Mouse (Mus musculus) stomach, embryonic 14.5 days (tissue): Measurements from ENCODE around the gene Rcc2. TPM values are rescaled to one million over a fixed set of nuclear protein-coding genes. Genes with fewer than 3 reads are reported as not detected.
A peak's percentile ranks its signal among the peaks of the same experiment; 100 is the strongest.

ENCODE experiments used
- ATAC-seq: fragments of 200-750 bp; cut with Nextera tagmentation; 2 replicates; pipeline ENCODE4 v1.8.0; 2017; ENCODE audit warnings: low read depth, moderate TSS enrichment; ENCODE audit not compliant: insufficient number of reproducible peaks, insufficient read depth, low FRiP score
- H3K27ac ChIP-seq: fragments of 300-500 bp; sonication (generic); 2 replicates; pipeline ENCODE4 v1.5.1; 2014; ENCODE audit warnings: mild to moderate bottlenecking, low read length, moderate library complexity, mixed read lengths
- H3K27me3 ChIP-seq: fragments of 300-500 bp; sonication (generic); 2 replicates; pipeline ENCODE4 v1.6.1; 2014; ENCODE audit warnings: low read length, control low read depth, mixed read lengths; ENCODE audit not compliant: control insufficient read depth, insufficient read depth
- H3K36me3 ChIP-seq: fragments of 300-500 bp; sonication (generic); 2 replicates; pipeline ENCODE4 v1.6.1; 2014; ENCODE audit warnings: mild to moderate bottlenecking, control low read depth, low read length, moderate library complexity, mixed read lengths; ENCODE audit not compliant: control insufficient read depth, insufficient read depth
- H3K4me1 ChIP-seq: fragments of 300-500 bp; sonication (generic); 2 replicates; pipeline ENCODE4 v1.6.1; 2014; ENCODE audit warnings: low read length, control low read depth, mixed read lengths; ENCODE audit not compliant: control insufficient read depth, insufficient read depth
- H3K4me2 ChIP-seq: fragments of 300-500 bp; sonication (generic); replicated peaks from 2 replicates; pipeline ENCODE4 v1.6.1; 2014; ENCODE audit warnings: low read depth, low read length, control low read depth
- H3K4me3 ChIP-seq: fragments of 300-500 bp; sonication (generic); 2 replicates; pipeline ENCODE4 v1.5.1; 2014; ENCODE audit warnings: low read depth, low read length, control low read depth
- H3K9ac ChIP-seq: fragments of 300-500 bp; sonication (generic); replicated peaks from 2 replicates; pipeline ENCODE4 v1.6.1; 2014; ENCODE audit warnings: low read depth, mild to moderate bottlenecking, control low read depth, low read length, moderate library complexity, mixed read lengths
- H3K9me3 ChIP-seq: fragments of 300-500 bp; sonication (generic); 2 replicates; pipeline ENCODE4 v1.6.1; 2016; ENCODE audit warnings: low read depth, low read length, control low read depth; ENCODE audit not compliant: control insufficient read depth
- WGBS: fragments of 180-500 bp; shearing (Covaris S2); extraction: QIAGEN DNeasy Blood & Tissue Kit; methylation state at CpG from one replicate; pipeline ENCODE4 v1.1.7; 2014; 5-methylcytosine and 5-hydroxymethylcytosine counted together
- polyA plus RNA-seq: library from polyadenylated mRNA; unstranded; fragments of >200 nt; fragmentation: Nextera tagmentation; extraction: Ambion mirVana; gene quantifications from 2 replicates; pipeline ENCODE4 v1.2.1, GENCODE M21; 2014

Gene Rcc2
- polyA plus RNA-seq, 1 experiment from 2014 or later: 26.6 TPM

- no peak overlapping the region for H3K27ac ChIP-seq
- H3K9me3 ChIP-seq: no peaks in the 10 kb centered on the region
- no peak overlapping the region for H3K4me2 ChIP-seq
- H3K27me3 ChIP-seq: no peaks in the 10 kb centered on the region
- no peak overlapping the region for H3K9ac ChIP-seq
- no peak overlapping the region for H3K4me3 ChIP-seq
- peaks cover 78% of the 10 kb centered on the region for H3K36me3 ChIP-seq
- 84% methylated on average over 10 of the region's 10 CpGs for WGBS
- H3K4me1 ChIP-seq: peaks cover 16% of the 10 kb centered on the region
- ATAC-seq: no peak
Observed at GRCm38 (mm10) chr4:140710781-140711180, 10.4 kb downstream of the Rcc2 start.

- Histone ChIP-seq H3K4me3 (no peak overlapping the region), H3K36me3 (peaks cover 79% of the 10 kb centered on the region), H3K4me2 (no peak overlapping the region), H3K27ac (no peak overlapping the region), H3K4me1 (peaks cover 16% of the 10 kb centered on the region), H3K27me3 (no peaks in the 10 kb centered on the region), H3K9me3 (no peaks in the 10 kb centered on the region), H3K9ac (no peak overlapping the region)
- 80% methylated on average over 5 of the region's 5 CpGs for WGBS
- no peak for ATAC-seq
Observed at GRCm38 (mm10) chr4:140711360-140711759, 11.0 kb downstream of the Rcc2 start.

- Histone ChIP-seq H3K27ac (no peak overlapping the region), H3K36me3 (peaks cover 94% of the 10 kb centered on the region), H3K4me1 (peaks cover 5% of the 10 kb centered on the region; the same call in 1 of the 2 replicates), H3K27me3 (no peaks in the 10 kb centered on the region), H3K4me2 (no peak overlapping the region), H3K9ac (no peak overlapping the region), H3K4me3 (no peak overlapping the region), H3K9me3 (no peaks in the 10 kb centered on the region)
- 46% methylated on average over 29 of the region's 29 CpGs for WGBS
- ATAC-seq: peak; percentile 71
Observed at GRCm38 (mm10) chr4:140713480-140714365, 13.4 kb downstream of the Rcc2 start.

- no peak overlapping the region for H3K27ac ChIP-seq
- peaks cover 5% of the 10 kb centered on the region; the same call in 1 of the 2 replicates for H3K4me1 ChIP-seq
- H3K4me3 ChIP-seq: no peak overlapping the region
- H3K9ac ChIP-seq: no peak overlapping the region
- H3K4me2 ChIP-seq: no peak overlapping the region
- H3K27me3 ChIP-seq: no peaks in the 10 kb centered on the region
- WGBS: 75% methylated on average over 5 of the region's 5 CpGs
- ATAC-seq: no peak
- H3K36me3 ChIP-seq: peaks cover 94% of the 10 kb centered on the region
- no peaks in the 10 kb centered on the region for H3K9me3 ChIP-seq
Observed at GRCm38 (mm10) chr4:140714586-140714985, 14.2 kb downstream of the Rcc2 start.

GRCm38 (mm10) chr4:140716994-140717393 lies 16.7 kb downstream of the Rcc2 start:
- 95% methylated on average over 11 of the region's 11 CpGs for WGBS
- H3K36me3 ChIP-seq: peaks cover 95% of the 10 kb centered on the region

DNA sequence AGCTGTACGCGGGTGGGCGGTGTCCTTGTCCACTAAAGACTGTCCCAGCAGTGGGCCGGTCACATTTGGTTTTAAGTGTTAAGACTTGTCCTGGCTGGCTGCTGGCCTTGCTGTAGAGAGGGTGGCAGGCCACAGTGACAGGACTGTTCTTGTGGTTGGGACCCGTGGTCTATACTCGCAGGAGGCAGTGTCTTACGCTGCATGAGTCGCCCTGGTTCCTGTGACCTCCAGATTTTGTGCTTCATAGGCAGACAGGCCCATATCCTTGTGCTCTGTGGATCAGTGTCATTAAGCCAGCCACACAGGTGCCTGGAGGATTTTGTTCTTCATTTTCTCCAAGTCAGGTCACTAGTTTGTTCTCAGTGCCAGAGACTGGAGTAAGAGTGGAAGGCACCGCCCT lies 18.1 kb downstream of the Rcc2 start:
- Histone ChIP-seq H3K4me3 (no peak overlapping the region), H3K4me1 (peaks cover 5% of the 10 kb centered on the region; the same call in 1 of the 2 replicates)
- WGBS: 95% methylated on average over 9 of the region's 9 CpGs

More at GRCm38 (mm10) chr4:140716994-140717393, 16.7 kb downstream of the Rcc2 start:
- H3K27ac ChIP-seq: no peak overlapping the region
- no peaks in the 10 kb centered on the region for H3K27me3 ChIP-seq
- H3K4me2 ChIP-seq: no peak overlapping the region
- H3K4me3 ChIP-seq: no peak overlapping the region
- no peak overlapping the region for H3K9ac ChIP-seq
- H3K9me3 ChIP-seq: no peaks in the 10 kb centered on the region
- peaks cover 5% of the 10 kb centered on the region; the same call in 1 of the 2 replicates for H3K4me1 ChIP-seq
- no peak for ATAC-seq

DNA sequence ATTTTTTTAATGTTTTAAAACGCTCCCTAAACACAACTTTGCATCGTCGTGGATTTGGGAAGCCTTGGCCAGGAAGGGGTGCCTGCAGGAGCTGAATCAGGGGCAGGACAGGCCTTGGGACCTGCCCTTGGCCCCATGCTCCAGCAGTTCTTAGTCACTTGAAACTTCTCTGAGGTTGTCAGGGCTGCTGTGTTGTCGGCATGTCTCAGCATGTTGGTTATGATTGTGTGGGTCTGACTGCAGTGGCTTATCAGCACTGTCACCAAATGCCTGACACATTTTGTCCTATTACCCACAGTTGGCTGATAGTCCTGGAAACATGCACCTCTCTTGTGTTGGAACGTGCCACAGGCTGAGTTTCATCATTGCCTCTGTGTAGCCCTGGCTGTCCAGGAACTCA lies 19.8 kb downstream of the Rcc2 start:
- Histone ChIP-seq H3K36me3 (peaks cover 66% of the 10 kb centered on the region), H3K9ac (no peak overlapping the region), H3K4me2 (no peak overlapping the region), H3K4me1 (no peaks in the 10 kb centered on the region), H3K27ac (no peak overlapping the region), H3K4me3 (no peak overlapping the region), H3K9me3 (no peaks in the 10 kb centered on the region), H3K27me3 (no peaks in the 10 kb centered on the region)
- WGBS: 78% methylated on average over 5 of the region's 5 CpGs
- no peak for ATAC-seq

More for the DNA sequence above, 18.1 kb downstream of the Rcc2 start:
- Histone ChIP-seq H3K27me3 (no peaks in the 10 kb centered on the region), H3K36me3 (peaks cover 81% of the 10 kb centered on the region), H3K4me2 (no peak overlapping the region), H3K9ac (no peak overlapping the region), H3K27ac (no peak overlapping the region), H3K9me3 (no peaks in the 10 kb centered on the region)
- ATAC-seq: no peak

DNA sequence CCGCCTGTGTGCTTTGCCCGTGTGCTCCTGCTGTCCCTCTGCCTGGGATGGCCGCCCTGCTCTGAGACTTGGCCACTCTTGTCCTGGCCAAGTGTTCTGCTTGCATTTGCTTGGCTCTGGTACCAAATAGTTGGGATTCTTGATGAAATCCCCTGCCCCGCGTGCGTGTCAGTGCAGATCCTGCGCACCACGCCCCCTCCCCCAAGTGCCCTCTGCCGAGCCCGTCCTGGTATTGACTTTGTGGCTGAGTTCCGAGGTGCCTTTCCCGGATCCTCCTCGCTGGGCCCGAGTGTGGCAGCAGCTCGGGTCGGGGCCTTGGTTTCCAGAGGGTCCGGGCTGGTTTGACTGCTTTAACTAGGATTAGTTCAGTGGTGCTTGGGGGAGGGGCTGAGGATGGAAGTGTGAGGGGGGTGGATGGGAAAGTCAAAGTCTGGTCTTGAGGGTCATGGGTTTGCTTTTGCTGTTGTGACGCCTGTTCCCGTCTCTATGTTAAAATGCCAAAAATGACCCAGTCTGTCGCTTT lies 21.7 kb downstream of the Rcc2 start:
- Histone ChIP-seq H3K4me3 (no peak overlapping the region), H3K9me3 (no peaks in the 10 kb centered on the region), H3K9ac (no peak overlapping the region), H3K36me3 (peaks cover 47% of the 10 kb centered on the region), H3K4me1 (no peaks in the 10 kb centered on the region), H3K27ac (no peak overlapping the region), H3K27me3 (no peaks in the 10 kb centered on the region), H3K4me2 (no peak overlapping the region)
- no peak for ATAC-seq
- WGBS: 77% methylated on average over 20 of the region's 20 CpGs
